Mouse (Mus musculus): ENCODE measurements around the gene Taf3. TPM values are rescaled to one million over a fixed set of nuclear protein-coding genes. Genes with fewer than 3 reads are reported as not detected.

The Taf3 gene
- polyA plus RNA-seq, 1 experiment from 2014 or later, result 17.3 TPM

DNA sequence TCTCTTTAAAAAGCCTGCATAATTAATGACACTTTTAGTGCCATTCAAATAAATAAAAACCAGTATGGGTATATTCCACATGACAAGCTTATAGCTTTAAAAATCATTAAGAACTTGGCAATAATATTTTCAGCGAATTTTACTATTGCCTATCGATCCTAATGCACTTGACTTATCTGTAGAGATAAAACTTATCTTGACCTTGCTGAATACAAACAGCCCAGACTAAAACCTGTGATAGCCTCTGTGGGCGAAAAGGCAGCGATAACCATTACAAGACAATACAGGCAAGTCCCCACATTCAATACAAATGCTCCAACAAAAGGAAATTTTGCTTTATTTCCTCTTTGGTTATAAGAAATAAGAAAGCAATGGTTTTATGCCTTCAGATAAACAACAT lies 39.8 kb downstream of the Taf3 start:
- no peak for ATAC-seq (ENCODE audit: low FRiP score)
- 86% methylated on average over 4 of the region's 4 CpGs for WGBS
- no peak overlapping the region for H3K27ac ChIP-seq
- H3K4me3 ChIP-seq (replicated peaks), result no peak overlapping the region
- no peaks in the 10 kb centered on the region for H3K9me3 ChIP-seq
- H3K4me1 ChIP-seq, result peaks cover under 1% of the 10 kb centered on the region; the same call in 1 of the 2 replicates
- H3K9ac ChIP-seq, result no peak overlapping the region
- no peaks in the 10 kb centered on the region for H3K36me3 ChIP-seq (replicated peaks)
- no peak overlapping the region for H3K4me2 ChIP-seq
- H3K27me3 ChIP-seq, result no peaks in the 10 kb centered on the region

DNA sequence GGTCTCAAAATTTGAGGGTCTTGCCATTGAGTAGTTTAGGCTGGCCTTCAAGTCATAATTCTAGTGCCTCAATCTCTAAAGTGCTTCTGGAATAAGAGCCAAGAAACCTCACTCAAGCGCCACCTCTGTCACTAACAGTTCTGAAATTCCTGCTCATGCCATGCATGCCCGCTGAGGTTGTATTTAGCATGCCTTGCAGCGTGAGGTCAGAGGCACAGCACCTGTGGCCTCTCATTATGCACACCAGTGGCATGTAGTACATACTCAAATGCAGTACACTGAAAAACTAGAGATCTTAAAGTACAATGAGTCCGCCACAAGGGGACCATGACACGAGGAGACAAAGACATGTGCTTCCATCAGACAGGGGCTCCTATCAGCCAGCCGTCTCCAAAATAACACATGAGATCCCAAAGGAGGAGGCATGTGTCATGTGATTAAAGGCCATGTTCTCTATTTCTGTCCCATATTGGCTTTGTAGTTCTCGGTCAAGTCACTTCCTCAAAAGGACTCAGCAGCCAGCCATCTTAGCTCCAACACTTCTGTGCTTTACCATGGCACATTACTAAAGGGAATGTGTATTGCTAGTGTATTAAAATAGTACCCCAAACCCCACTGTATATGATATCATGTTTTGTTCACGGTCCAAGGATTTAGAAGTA lies 43.3 kb downstream of the Taf3 start:
- Histone ChIP-seq H3K4me2 (no peak overlapping the region), H3K9ac (no peak overlapping the region), H3K27me3 (no peaks in the 10 kb centered on the region), H3K4me3 (replicated peaks) (no peak overlapping the region), H3K4me1 (peaks cover 3% of the 10 kb centered on the region; the same call in 1 of the 2 replicates), H3K36me3 (replicated peaks) (no peaks in the 10 kb centered on the region), H3K9me3 (no peaks in the 10 kb centered on the region), H3K27ac (no peak overlapping the region)
- 91% methylated on average over 8 of the region's 8 CpGs for WGBS
- ATAC-seq (ENCODE audit: low FRiP score), result no peak

DNA sequence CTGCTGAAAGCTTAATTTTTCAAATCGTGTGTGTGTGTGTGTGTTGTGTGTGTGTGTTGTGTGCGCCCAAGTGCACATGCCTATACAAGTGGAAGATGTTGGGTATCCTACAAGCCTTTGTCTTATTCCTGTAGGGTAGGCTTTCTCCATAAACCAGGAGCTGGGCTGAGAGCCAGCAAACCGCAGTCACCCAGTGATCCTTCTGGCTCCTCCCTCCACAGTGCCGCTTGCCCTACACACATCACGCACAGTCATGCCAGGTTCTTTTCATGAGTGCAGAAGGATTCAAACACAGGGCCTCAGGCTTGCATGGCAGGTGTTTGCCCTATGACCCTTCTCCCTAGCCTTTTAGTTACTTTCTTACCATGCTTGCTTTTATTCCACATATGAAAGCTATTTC lies 45.0 kb downstream of the Taf3 start:
- Histone ChIP-seq H3K4me2 (no peak overlapping the region), H3K27me3 (no peaks in the 10 kb centered on the region), H3K4me1 (peaks cover 3% of the 10 kb centered on the region; the same call in 1 of the 2 replicates), H3K9ac (no peak overlapping the region), H3K36me3 (replicated peaks) (no peaks in the 10 kb centered on the region), H3K9me3 (no peaks in the 10 kb centered on the region), H3K27ac (no peak overlapping the region), H3K4me3 (replicated peaks) (no peak overlapping the region)
- ATAC-seq (ENCODE audit: low FRiP score), result peak; percentile 44; the same call in 1 of the 2 replicates
- 88% methylated on average over 5 of the region's 5 CpGs for WGBS

DNA sequence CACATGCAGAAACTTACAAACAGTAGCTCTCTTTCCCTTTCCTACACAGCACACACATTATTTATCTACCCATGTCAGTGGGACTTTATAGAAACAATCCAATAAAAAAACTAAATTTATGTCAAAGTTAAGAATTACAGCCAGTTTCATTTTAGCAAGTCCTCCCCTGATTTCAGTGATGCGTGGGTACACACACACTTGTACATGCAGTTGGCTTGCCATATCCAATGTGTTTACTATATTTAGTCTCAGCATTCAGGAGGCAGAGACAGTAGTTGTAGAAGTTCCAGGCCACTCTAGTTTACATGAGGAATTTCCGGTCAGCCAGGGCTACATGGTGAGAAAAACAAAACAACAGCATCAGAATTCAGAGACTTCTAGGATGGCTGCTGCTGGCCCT lies 46.8 kb downstream of the Taf3 start:
- Histone ChIP-seq H3K4me2 (no peak overlapping the region), H3K9ac (no peak overlapping the region), H3K36me3 (replicated peaks) (no peaks in the 10 kb centered on the region), H3K27me3 (no peaks in the 10 kb centered on the region), H3K9me3 (no peaks in the 10 kb centered on the region), H3K4me3 (replicated peaks) (no peak overlapping the region), H3K4me1 (peaks cover 3% of the 10 kb centered on the region; the same call in 1 of the 2 replicates), H3K27ac (no peak overlapping the region)
- WGBS, result 86% methylated on average over 2 of the region's 2 CpGs
- ATAC-seq (ENCODE audit: low FRiP score), result no peak

DNA sequence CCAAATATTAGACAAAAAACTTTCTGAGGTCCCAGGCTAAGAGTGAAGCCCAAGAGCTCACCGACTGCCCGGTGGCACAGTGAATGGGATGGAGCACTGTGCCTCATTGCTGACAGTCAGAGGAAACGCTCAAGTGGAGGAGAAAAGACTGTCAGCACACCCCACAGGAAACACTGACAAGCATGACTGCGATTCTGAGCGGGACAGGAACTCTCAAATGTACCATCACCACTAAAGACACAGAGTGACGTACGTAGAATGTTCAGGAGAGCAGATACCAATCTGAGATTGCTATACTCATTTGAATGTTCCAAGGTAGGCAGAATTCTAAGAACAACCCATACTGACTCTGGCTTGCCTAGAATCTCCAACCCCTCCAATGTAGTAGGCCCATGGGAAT lies 50.9 kb downstream of the Taf3 start:
- Histone ChIP-seq H3K4me1 (no peaks in the 10 kb centered on the region), H3K27me3 (no peaks in the 10 kb centered on the region), H3K9me3 (no peaks in the 10 kb centered on the region), H3K36me3 (replicated peaks) (no peaks in the 10 kb centered on the region), H3K9ac (no peak overlapping the region), H3K4me3 (replicated peaks) (no peak overlapping the region), H3K4me2 (no peak overlapping the region), H3K27ac (no peak overlapping the region)
- no peak for ATAC-seq (ENCODE audit: low FRiP score)
- WGBS, result 90% methylated on average over 7 of the region's 7 CpGs

DNA sequence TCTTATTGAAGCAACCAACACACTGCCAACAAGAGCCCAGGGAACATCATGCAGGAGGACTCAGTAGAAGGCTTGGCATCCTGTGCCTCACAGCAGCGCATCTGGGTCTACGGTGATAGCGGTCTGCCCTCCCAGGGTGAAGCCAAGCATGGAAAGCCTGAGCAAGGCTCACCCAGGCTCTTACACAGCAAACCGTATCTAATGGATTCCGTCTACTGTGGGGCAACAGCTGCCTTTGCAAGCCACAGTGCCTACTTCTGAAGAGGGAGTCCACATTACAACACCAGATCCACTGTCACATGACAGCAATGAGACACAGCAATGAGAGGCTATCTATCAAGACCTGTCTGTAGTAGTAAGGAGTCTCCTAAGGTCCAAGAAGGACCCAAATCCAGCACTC lies 52.3 kb downstream of the Taf3 start:
- no peaks in the 10 kb centered on the region for H3K36me3 ChIP-seq (replicated peaks)
- H3K4me3 ChIP-seq (replicated peaks), result no peak overlapping the region
- no peak overlapping the region for H3K4me2 ChIP-seq
- no peaks in the 10 kb centered on the region for H3K9me3 ChIP-seq
- H3K9ac ChIP-seq, result no peak overlapping the region
- no peaks in the 10 kb centered on the region for H3K4me1 ChIP-seq
- H3K27me3 ChIP-seq, result no peaks in the 10 kb centered on the region
- 90% methylated on average over 5 of the region's 5 CpGs for WGBS
- no peak for ATAC-seq (ENCODE audit: low FRiP score)
- no peak overlapping the region for H3K27ac ChIP-seq

DNA sequence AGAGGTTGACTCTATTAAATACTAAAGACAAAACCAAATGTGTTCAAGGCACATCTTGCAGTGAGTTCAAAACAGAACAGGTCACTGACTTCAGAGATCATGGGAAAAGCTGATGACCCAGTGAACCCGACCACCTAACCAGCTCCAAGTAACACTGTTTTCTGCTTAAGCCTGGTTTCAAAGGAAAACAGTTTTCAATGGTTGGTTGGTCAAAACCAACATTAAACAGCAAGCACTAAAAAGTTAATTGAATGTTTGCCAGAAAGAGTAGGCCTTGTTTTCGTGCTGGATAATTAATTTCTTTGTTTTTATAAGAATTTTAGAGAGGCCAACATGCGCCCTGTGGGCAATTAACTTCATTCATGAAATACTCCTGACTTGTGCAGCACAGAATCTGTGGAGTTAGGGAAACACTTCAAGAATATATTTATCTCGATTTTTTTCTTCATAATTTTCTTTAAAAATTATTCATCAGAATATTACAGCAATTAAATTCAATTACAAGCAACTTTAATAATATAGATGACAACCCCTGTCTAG lies 57.6 kb downstream of the Taf3 start:
- no peak overlapping the region for H3K27ac ChIP-seq
- no peak for ATAC-seq (ENCODE audit: low FRiP score)
- H3K4me3 ChIP-seq (replicated peaks), result no peak overlapping the region
- WGBS, result 42% methylated on average over 4 of the region's 4 CpGs
- no peaks in the 10 kb centered on the region for H3K36me3 ChIP-seq (replicated peaks)
- no peaks in the 10 kb centered on the region for H3K9me3 ChIP-seq
- H3K27me3 ChIP-seq, result no peaks in the 10 kb centered on the region
- no peak overlapping the region for H3K4me2 ChIP-seq
- peaks cover 7% of the 10 kb centered on the region for H3K4me1 ChIP-seq
- H3K9ac ChIP-seq, result no peak overlapping the region

DNA sequence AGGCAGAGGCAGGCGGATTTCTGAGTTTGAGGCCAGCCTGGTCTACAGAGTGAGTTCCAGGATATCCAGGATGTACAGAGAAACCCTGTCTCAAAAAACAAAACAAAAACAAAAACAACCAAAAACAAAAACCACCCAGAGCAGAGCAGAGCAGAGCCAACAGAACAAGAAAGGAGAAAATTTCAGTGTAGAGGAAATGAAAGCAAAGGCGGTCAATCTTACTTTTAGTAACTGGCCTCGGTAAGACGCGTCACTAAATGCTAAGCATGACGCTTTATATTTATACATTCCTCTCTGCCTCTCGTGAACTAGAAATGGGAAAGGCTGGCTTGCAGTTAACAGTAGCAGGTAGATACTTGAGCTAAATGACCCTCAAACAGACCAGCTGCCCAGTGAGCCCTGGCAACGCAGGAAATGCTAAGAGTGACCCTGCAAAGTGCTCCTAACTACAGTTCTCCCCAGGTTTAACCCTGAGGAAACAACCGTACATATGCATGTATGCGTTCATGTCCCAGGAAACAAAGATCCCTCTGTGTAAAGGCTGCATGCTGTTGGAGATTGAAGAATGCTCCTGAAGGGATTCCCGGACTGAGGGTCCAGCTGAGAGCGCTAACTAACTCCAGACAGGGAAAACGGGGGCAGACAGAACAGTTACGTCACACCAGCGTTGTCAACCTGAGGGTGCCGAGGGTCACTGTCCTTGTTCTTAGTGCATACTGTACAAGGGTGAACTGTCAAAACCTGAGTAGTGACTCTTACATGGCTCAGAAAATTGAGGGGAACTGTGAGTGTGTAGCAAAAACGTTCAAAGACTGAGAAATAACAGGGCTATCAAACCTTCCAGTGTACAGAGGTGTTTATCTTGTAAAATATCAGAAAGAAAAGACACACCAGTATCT lies 58.5 kb downstream of the Taf3 start:
- Histone ChIP-seq H3K36me3 (replicated peaks) (no peaks in the 10 kb centered on the region), H3K27ac (no peak overlapping the region), H3K9me3 (no peaks in the 10 kb centered on the region), H3K4me3 (replicated peaks) (no peak overlapping the region), H3K4me2 (no peak overlapping the region), H3K27me3 (no peaks in the 10 kb centered on the region), H3K4me1 (peaks cover 8% of the 10 kb centered on the region), H3K9ac (no peak overlapping the region)
- 78% methylated on average over 17 of the region's 17 CpGs for WGBS
- no peak for ATAC-seq (ENCODE audit: low FRiP score)

DNA sequence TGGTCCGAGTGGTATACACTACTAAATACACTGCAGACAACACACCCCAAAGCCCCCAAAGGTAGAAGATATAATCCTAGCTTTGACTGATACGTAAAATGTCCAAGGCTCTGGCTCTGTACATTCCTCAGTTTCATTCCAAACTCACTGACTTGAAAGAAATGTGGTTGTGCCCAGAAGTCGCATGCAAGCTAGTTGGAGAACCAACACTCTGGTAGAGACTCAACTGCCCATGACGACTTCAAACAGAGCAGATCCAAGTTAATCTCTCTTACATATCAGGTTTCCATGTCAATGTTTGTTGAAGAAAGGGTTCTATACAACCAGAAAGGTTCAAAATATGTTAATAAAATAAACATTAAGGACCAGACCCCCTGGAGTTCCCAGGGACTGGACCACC lies 60.1 kb downstream of the Taf3 start:
- Histone ChIP-seq H3K4me2 (no peak overlapping the region), H3K36me3 (replicated peaks) (no peaks in the 10 kb centered on the region), H3K27ac (no peak overlapping the region), H3K4me1 (peaks cover 8% of the 10 kb centered on the region), H3K9ac (no peak overlapping the region), H3K27me3 (no peaks in the 10 kb centered on the region), H3K4me3 (replicated peaks) (no peak overlapping the region), H3K9me3 (no peaks in the 10 kb centered on the region)
- 79% methylated on average over 4 of the region's 4 CpGs for WGBS
- no peak for ATAC-seq (ENCODE audit: low FRiP score)

DNA sequence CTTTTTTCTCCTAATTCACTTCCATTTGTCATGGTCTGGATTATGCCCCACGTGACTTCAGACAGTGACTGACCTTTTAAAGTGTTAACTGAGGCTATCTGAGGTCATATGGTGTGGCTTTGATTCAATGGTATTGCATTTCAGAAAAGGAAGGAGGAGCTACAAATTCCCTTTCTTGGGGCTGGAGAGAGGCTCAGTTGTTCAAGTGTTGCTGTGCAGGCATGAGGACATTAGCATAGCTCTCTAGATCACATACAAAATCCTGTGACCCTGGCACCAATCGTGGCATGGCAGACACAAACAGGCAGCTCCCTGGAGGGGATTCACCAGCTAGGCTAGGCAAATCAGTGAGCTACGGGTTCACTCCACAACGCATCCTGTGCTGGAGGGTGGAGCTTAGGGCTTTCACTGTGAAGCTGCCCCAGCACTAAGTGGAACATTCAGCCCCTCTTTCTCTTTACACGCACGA lies 62.4 kb downstream of the Taf3 start:
- ATAC-seq (ENCODE audit: low FRiP score), result peak; percentile 20; the same call in 1 of the 2 replicates
- no peak overlapping the region for H3K9ac ChIP-seq
- H3K27me3 ChIP-seq, result no peaks in the 10 kb centered on the region
- no peak overlapping the region for H3K27ac ChIP-seq
- H3K4me2 ChIP-seq, result no peak overlapping the region
- no peaks in the 10 kb centered on the region for H3K36me3 ChIP-seq (replicated peaks)
- WGBS, result 7% methylated on average over 6 of the region's 6 CpGs
- H3K4me1 ChIP-seq, result peaks cover 13% of the 10 kb centered on the region
- no peaks in the 10 kb centered on the region for H3K9me3 ChIP-seq
- no peak overlapping the region for H3K4me3 ChIP-seq (replicated peaks)

DNA sequence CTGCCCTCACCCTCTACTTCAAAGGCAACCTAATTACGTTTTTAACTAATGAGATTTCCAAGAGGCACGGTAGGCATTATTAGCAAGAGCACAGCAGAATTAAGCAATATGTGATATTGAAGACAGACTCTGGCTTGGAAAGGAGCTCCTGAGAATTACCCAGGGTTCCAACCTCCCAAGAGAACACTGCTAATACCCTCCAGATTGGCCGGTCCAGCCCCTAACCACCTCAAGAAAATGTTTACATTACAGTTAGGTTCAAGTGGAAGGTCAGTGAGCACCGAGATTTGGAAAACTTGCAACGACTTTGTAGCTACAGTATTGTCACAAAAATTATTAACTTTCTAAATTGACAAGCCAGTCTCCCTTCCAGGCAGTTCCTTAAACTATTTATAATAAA lies 66.0 kb downstream of the Taf3 start:
- Histone ChIP-seq H3K9me3 (no peaks in the 10 kb centered on the region), H3K4me1 (peaks cover 13% of the 10 kb centered on the region), H3K27ac (no peak overlapping the region), H3K27me3 (no peaks in the 10 kb centered on the region), H3K4me3 (replicated peaks) (no peak overlapping the region), H3K9ac (no peak overlapping the region), H3K4me2 (no peak overlapping the region), H3K36me3 (replicated peaks) (no peaks in the 10 kb centered on the region)
- 38% methylated on average over 5 of the region's 5 CpGs for WGBS
- no peak for ATAC-seq (ENCODE audit: low FRiP score)

DNA sequence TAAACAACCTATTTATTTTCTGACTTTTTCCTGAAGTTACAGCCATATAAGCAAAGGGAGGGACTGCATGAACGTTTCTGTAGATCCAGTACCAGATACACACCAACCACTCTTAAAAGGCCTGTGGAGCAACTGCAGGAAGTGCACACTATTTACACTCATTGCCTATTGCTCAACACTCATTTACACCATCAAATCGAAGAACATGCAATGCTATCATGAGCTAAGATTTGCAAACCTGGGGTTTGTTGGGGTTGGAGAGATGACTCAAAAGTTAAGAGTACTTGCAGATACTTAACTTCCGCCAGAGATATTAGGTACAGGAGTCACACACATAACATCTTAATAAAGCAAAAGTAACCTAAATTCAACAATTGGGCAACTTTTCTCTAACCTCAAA lies 76.5 kb downstream of the Taf3 start:
- ATAC-seq (ENCODE audit: low FRiP score), result no peak
- 87% methylated on average over 3 of the region's 3 CpGs for WGBS
- no peaks in the 10 kb centered on the region for H3K36me3 ChIP-seq (replicated peaks)
- H3K27me3 ChIP-seq, result no peaks in the 10 kb centered on the region
- H3K4me2 ChIP-seq, result no peak overlapping the region
- no peak overlapping the region for H3K27ac ChIP-seq
- H3K4me3 ChIP-seq (replicated peaks), result no peak overlapping the region
- H3K4me1 ChIP-seq, result no peaks in the 10 kb centered on the region
- no peak overlapping the region for H3K9ac ChIP-seq
- H3K9me3 ChIP-seq, result no peaks in the 10 kb centered on the region

Measured in forebrain, embryonic 12.5 days (tissue).